Mouse (Mus musculus): ENCODE measurements around the gene Tshb.

Tshb gene

GRCm38 (mm10) chr3:102782618-102783017, at the start of gene Tshb:
Tshb (minus strand) TSS chr3:102782718.
- DNase-seq, result no peak

GRCm38 (mm10) chr3:102803937-102804336, 21.4 kb upstream of the Tshb start:
- peak; percentile 89 for DNase-seq

GRCm38 (mm10) chr3:102787369-102787768, 4.9 kb upstream of the Tshb start:
- DNase-seq, result no peak

GRCm38 (mm10) chr3:102773018-102773417, 9.5 kb downstream of the Tshb start:
- DNase-seq, result no peak

GRCm38 (mm10) chr3:102764850-102765249, 17.7 kb downstream of the Tshb start:
- no peak for DNase-seq

- no peak for DNase-seq
These were observed 18.7 kb downstream of the Tshb start for GRCm38 (mm10) chr3:102763713-102764400.

GRCm38 (mm10) chr3:102762388-102762787, 20.1 kb downstream of the Tshb start:
- DNase-seq, result no peak

- no peak for DNase-seq
These were observed 22.3 kb downstream of the Tshb start for GRCm38 (mm10) chr3:102760236-102760635.

GRCm38 (mm10) chr3:102757019-102757418, 25.5 kb downstream of the Tshb start:
- DNase-seq, result no peak

- no peak for DNase-seq
These were observed 26.7 kb downstream of the Tshb start for GRCm38 (mm10) chr3:102755801-102756200.

- DNase-seq, result no peak
These were observed 30.1 kb downstream of the Tshb start for GRCm38 (mm10) chr3:102752457-102752856.

- no peak for DNase-seq
These were observed 30.5 kb downstream of the Tshb start for GRCm38 (mm10) chr3:102752053-102752452.

GRCm38 (mm10) chr3:102751536-102751935, 31.0 kb downstream of the Tshb start:
- DNase-seq, result no peak

- DNase-seq, result no peak
These were observed 31.4 kb downstream of the Tshb start for GRCm38 (mm10) chr3:102751136-102751535.

GRCm38 (mm10) chr3:102748686-102749085, 33.8 kb downstream of the Tshb start:
- no peak for DNase-seq

- no peak for DNase-seq
These were observed 34.5 kb downstream of the Tshb start for GRCm38 (mm10) chr3:102748038-102748437.

- DNase-seq, result no peak
These were observed 36.3 kb downstream of the Tshb start for GRCm38 (mm10) chr3:102746174-102746573.

GRCm38 (mm10) chr3:102744657-102745056, 37.9 kb downstream of the Tshb start:
- no peak for DNase-seq

GRCm38 (mm10) chr3:102743781-102744471, 38.6 kb downstream of the Tshb start:
- no peak for DNase-seq

GRCm38 (mm10) chr3:102743202-102743601, 39.3 kb downstream of the Tshb start:
- DNase-seq, result no peak

- DNase-seq, result no peak
These were observed 39.8 kb downstream of the Tshb start for GRCm38 (mm10) chr3:102742725-102743124.

- DNase-seq, result no peak
These were observed 43.6 kb downstream of the Tshb start for GRCm38 (mm10) chr3:102738926-102739325.

GRCm38 (mm10) chr3:102738161-102738901, 44.2 kb downstream of the Tshb start:
- DNase-seq, result no peak

GRCm38 (mm10) chr3:102737106-102737505, 45.4 kb downstream of the Tshb start:
- no peak for DNase-seq
